Mouse (Mus musculus) gastrocnemius, adult 8-10 months (tissue): ENCODE measurements around the gene Sipa1l3. TPM values are rescaled to one million over a fixed set of nuclear protein-coding genes. Genes with fewer than 3 reads are reported as not detected.

Source experiments
- DNase-seq, 2 experiments: peaks; one replicate each; pipeline ENCODE4 v3.0.0; 2022; ENCODE audit warnings: low spot score in 2 of 2
- total RNA-seq, 4 experiments: library from RNA; stranded (reverse); gene quantifications; 2 replicates each; pipeline ENCODE4 v1.2.4; 2022

Sipa1l3 gene
- total RNA-seq, 4 experiments from 2014 or later, result 5.3 to 7.0 (median 6.2) TPM

DNA sequence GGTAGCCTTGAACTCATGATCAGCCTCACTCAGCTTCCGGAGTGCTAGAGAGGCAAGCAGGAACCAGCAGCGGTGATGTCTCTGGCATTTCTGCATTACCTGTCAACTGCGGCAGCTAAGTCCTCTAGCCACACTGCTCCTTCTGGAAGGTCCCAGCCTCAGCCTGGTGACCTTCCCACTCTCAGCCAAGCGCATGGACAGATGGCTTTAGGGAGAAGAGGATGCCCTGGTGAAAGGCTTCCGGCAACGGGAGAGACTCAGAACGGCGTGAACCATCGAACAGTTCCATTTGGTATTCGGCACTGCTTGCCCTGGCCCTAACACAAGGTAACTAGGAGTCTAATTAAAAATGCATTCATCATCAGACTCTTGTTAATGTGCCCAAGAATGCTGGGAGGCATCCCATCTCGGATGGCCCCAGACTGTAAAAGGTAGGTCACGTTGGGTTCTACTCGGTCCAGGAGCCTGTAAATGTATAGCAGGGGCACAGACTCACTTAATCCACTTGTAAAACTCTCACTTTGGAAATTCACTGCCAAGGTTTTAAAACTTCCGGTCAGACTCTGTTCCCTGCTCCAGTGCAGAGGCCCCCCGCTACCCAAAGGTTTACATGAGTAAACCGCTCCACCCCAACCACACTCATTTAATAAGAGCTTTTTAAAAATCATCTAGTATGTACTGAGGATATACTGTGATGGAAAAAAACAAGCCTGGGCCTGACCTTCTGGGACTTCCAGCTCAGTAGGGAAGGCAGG is 37.7 kb downstream of the Sipa1l3 start:
- no peak for DNase-seq

DNA sequence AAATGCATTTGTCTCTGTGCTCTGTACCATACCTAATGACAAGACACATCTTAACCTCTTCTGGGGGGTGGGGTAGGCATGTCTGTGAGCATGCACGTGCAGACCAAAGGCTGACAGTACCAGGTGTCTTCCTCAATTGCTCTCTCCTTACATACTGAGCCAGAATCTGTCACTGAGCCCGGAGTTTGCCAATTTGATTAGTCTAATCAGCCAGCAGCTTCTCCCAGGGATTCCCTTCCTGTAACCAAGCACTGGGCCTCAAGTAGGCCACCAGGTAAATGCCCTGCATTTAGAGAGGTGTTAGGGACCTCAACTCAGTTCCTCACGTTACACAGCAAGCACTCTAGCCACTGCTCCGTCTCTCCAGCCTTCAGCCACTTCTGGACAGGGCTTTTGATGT is 38.3 kb downstream of the Sipa1l3 start:
- DNase-seq, result no peak

GRCm38 (mm10) chr7:29475005-29475404 is 43.4 kb downstream of the Sipa1l3 start:
- DNase-seq, result no peak

- DNase-seq, result no peak
Measured at GRCm38 (mm10) chr7:29471309-29471708, 47.1 kb downstream of the Sipa1l3 start.

DNA sequence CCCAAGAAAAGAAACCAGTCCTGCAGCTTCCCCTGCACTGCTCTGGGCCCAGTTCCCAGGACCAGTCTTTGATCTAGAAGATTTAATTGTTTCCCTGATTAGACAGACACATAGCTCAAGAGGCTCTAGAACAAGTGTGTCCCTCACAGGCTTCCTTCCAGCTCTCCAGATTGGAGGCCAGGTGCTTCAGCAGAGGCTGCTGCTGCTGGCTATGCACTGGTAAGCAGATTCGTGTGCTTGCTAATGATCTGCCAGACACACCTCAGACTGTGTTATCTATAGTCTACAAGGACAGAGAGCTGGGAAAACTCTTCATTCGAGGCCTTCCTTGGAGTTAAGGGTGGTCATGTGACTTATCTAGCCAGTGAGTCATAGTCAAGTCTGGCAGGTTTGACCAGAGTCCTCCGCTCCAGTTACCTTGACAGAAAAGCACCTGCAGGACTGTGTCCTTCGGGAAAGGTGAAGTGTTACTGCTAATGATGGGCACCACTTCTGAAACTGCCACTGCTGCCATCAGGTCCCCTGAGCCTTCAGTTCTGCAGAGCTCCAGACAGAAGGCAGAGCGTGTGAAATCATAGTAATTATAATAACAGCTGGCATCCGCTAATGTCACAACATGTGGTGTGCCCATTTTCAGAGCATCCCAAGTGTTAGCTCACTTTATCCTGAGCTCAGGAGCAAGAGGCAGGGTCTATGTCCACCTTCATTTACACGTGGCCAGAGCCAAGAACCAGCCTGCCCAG is 48.7 kb downstream of the Sipa1l3 start:
- no peak for DNase-seq

DNA sequence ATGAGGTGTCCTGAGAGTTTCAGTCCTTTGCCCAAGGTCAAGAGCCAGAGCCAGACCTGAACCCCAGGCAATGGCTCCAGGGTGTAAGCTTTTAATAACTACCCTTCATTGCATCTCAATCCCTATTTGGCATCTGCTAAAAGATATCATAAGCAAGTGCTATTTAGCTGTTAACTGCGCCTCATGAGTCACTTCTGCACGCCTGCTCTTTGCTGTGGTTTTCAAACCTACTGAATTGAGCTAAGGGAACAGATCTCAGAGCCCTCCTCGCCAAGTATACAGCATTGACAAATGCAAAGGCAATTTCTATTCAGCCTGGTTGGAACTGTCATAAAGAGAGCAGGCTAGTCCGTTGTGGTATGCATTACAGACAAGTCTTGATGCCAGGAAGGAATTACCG is 49.8 kb downstream of the Sipa1l3 start:
- no peak for DNase-seq

DNA sequence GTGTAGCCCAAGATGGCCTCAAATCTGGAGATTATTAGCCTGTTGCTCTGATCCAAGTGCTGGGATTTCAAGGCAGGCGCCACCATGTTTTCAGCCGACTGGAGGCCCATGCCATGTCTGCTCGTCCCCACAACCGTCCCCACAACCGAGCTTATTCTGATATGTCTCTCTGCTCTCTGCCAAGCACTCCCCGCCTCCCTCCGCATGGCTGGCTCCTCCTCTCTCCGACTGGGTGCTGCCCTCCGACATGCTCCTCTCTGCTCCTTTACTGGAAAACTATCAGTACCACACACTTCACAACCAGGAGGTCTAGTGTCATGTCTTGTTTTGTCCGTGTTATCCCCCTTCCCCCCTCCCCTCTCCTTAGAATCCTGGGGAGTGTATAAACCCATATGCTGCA is 51.9 kb downstream of the Sipa1l3 start:
- no peak for DNase-seq

GRCm38 (mm10) chr7:29465736-29466135 is 52.7 kb downstream of the Sipa1l3 start:
- no peak for DNase-seq

DNA sequence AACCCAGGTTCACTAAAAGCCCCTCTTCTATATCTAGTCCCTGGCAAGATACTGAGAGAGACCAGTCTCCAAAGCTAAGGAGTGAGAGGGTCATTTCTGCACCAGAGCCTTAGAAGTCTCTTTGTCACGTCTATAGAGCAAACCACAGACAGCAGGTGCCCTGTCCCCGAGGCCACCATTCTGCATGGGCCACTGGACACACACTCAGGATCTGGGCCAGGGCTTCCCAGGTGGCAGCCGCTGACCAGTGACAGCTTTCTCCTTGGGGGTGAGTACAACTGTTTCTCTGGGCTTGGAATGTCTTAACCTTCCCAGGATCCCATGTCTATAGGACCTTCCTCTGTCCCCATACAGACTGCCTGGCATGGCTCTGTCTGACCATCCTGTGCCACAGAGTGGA is 55.6 kb downstream of the Sipa1l3 start:
- no peak for DNase-seq

GRCm38 (mm10) chr7:29462178-29462577 is 56.3 kb downstream of the Sipa1l3 start:
- DNase-seq, result no peak

DNA sequence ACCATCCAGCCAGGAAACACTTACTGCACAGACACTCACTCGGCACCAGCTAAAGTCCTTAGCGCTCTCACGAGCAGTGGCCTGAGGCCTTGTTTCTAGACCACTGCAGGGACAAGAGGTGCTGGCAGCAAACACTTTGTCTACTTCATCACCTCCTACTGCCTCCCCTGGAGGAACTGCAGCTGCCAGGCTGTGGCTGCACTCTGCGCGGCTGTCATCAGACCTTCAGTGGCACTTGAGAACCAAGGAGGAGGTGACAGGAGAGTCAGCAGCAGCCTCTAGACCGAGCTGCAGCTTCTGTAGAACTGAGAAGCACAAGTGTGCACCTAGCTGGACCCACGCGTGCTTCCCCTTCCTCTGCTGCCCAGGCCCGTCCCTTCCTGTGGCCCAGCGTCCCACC is 56.9 kb downstream of the Sipa1l3 start:
- DNase-seq, result no peak

GRCm38 (mm10) chr7:29458889-29459740 is 59.3 kb downstream of the Sipa1l3 start:
- DNase-seq, result no peak

- DNase-seq, result peak; percentile 32 to 48
Measured at GRCm38 (mm10) chr7:29457772-29458171, 60.7 kb downstream of the Sipa1l3 start.

- no peak for DNase-seq
Measured at GRCm38 (mm10) chr7:29456716-29457115, 61.7 kb downstream of the Sipa1l3 start.

DNA sequence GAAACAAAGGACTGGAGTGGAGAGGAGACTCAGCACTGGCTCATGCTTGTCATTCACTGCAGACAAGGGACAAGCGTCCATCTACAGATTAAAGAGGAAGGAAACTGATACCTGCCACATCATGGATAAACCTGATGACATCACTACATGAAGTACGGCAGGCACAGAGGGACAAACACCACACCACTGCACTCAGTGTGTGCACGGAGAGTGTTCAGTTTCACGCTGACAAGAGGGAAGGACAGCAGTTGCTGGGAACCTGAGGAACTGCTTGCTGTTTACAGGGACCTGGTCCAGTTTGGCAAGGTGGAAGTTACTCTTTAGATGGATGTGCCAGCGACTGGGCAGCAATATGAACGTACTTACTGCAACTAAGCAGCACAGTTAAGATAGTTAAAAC is 62.9 kb downstream of the Sipa1l3 start:
- peak; percentile 41 to 55 for DNase-seq

GRCm38 (mm10) chr7:29454965-29455364 is 63.5 kb downstream of the Sipa1l3 start:
- no peak for DNase-seq

GRCm38 (mm10) chr7:29452991-29453741 is 65.3 kb downstream of the Sipa1l3 start:
- DNase-seq, result peak in 1 of 2 experiments; percentile 40

DNA sequence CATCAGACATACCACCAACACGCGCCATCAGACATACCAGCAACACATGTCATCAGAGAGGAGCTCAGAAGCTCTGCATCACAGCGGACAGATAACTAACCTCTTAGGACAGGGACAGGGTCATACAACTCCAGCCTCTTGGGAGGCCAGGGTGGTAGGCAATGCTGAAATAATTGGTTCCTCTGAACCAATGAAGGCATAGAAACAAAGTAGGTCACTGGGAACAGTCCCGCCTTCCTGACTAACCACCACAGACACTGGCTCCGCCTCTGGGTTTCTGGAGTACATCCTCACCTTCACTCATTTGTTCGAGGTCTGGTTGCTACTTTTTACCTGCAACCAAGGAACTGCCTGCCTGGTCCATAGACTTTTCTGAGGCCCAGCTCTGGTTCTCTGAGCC is 66.1 kb downstream of the Sipa1l3 start:
- DNase-seq, result no peak

DNA sequence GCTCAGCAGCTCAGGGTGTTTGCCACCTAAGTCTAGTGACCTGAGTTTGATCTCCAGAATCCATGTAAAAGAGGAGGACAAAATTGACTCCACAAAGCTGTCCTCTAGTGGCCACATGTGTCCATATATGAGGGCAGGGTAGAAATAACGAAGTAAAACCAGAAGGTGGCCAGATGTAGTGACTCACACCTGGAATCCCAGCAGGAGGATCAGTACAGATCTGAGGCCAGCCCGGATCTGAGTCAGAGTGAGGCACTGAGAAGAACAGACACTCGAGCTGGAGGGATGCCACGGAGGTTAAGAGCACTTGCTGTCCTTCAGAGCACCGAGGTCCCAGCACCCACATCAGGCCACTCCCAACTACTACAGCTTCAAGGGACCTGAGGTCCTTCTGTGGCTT is 68.3 kb downstream of the Sipa1l3 start:
- no peak for DNase-seq

DNA sequence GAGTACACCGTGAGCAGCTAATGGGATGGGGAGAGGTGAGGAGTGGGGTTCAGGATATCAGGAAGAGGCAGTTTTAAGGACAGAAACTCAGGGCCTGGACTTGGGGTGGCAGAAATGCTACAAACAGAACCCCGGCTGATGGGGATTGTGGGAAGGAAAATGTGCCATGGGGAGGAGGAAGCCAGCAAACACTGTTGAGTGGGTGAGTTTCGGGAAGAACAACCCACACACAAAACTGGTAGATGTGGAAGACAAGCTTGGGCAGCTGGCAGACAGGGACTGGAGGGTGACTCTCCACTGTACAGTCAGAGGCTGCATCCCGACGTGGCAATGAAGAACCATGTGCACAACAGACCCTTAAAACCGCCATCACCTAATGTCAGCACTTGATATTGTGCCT is 69.6 kb downstream of the Sipa1l3 start:
- no peak for DNase-seq

GRCm38 (mm10) chr7:29447147-29447829 is 71.2 kb downstream of the Sipa1l3 start:
- no peak for DNase-seq
